Mouse (Mus musculus): ENCODE results near the gene Ube2g2. TPM values are rescaled to one million over a fixed set of nuclear protein-coding genes. Genes with fewer than 3 reads are reported as not detected.

Gene Ube2g2
- polyA plus RNA-seq, 1 experiment from 2014 or later = 36.4 TPM

DNA sequence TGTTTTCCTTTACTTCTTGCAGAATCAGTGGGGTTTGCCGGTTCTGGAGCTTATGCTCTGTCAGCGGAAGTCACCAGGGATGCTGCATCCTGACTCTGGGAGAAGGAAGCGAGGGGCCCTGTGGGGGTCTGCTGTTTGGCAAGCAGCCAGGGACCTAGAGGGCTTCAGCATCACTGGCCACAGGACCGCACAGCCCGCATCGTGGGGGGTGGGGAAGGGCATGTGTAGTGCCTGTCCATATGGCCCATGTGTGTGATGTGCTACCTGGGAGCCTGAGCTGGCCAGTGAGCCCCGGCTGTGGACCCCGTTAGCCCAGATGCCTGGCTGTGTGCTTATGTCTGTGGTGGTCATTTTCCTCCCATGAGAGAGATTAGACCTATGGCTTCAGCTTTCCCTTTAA lies 32.3 kb upstream of the Ube2g2 start:
- H3K27ac ChIP-seq (ENCODE audit: low read depth, low read length) = peak overlapping the region; percentile 28
- ATAC-seq = no peak
- peaks cover 70% of the 10 kb centered on the region for H3K36me3 ChIP-seq (ENCODE audit: control insufficient read depth, insufficient read depth)

DNA sequence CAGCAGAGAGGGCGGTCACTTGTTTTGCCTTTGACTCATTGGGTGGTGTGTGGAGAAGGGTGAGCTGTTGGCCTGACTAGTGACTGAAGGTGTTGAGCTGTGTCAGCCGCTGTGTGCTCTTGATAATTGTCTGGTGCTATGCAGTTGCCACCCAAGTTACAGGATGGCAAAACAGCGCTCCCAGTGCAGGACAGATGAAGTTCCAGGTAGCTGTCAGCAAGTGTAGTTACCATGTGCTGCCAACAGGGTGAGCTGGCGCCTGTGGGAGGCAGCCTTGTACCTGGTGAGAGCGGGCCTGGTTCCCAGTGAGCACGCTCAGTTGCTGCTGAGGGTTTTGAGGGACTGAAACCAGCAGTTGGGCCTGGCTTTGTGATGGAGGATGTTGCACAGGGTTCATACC lies 31.3 kb upstream of the Ube2g2 start:
- Histone ChIP-seq H3K36me3 (ENCODE audit: control insufficient read depth, insufficient read depth) (peaks cover 81% of the 10 kb centered on the region), H3K27me3 (replicated peaks; ENCODE audit: control insufficient read depth, insufficient read depth, low read length) (no peaks in the 10 kb centered on the region), H3K27ac (ENCODE audit: low read depth, low read length) (peak overlapping the region; percentile 28; the same call in 1 of the 2 replicates), H3K4me3 (ENCODE audit: low read depth, low read length) (no peak overlapping the region), H3K4me2 (replicated peaks; ENCODE audit: low read depth) (no peak overlapping the region), H3K9me3 (ENCODE audit: control insufficient read depth) (no peaks in the 10 kb centered on the region), H3K4me1 (replicated peaks; ENCODE audit: control insufficient read depth, insufficient read depth, low read length) (peaks cover 15% of the 10 kb centered on the region), H3K9ac (ENCODE audit: low read depth, low read length) (no peak overlapping the region)
- peak; percentile 96 for TF ChIP-seq CTCF (IDR thresholded peaks at IDR 0.05; ENCODE audit: low read depth)
- ATAC-seq = peak; percentile 87
- WGBS = 44% methylated on average over 6 of the region's 6 CpGs

More for the DNA sequence above, 32.3 kb upstream of the Ube2g2 start:
- H3K4me1 ChIP-seq (replicated peaks; ENCODE audit: control insufficient read depth, insufficient read depth, low read length) = peaks cover 17% of the 10 kb centered on the region
- H3K27me3 ChIP-seq (replicated peaks; ENCODE audit: control insufficient read depth, insufficient read depth, low read length) = no peaks in the 10 kb centered on the region
- 85% methylated on average over 8 of the region's 8 CpGs for WGBS
- no peak overlapping the region for H3K9ac ChIP-seq (ENCODE audit: low read depth, low read length)
- H3K4me2 ChIP-seq (replicated peaks; ENCODE audit: low read depth) = no peak overlapping the region
- H3K4me3 ChIP-seq (ENCODE audit: low read depth, low read length) = no peak overlapping the region
- H3K9me3 ChIP-seq (ENCODE audit: control insufficient read depth) = no peaks in the 10 kb centered on the region
- no peak for TF ChIP-seq CTCF (IDR thresholded peaks at IDR 0.05; ENCODE audit: low read depth)

DNA sequence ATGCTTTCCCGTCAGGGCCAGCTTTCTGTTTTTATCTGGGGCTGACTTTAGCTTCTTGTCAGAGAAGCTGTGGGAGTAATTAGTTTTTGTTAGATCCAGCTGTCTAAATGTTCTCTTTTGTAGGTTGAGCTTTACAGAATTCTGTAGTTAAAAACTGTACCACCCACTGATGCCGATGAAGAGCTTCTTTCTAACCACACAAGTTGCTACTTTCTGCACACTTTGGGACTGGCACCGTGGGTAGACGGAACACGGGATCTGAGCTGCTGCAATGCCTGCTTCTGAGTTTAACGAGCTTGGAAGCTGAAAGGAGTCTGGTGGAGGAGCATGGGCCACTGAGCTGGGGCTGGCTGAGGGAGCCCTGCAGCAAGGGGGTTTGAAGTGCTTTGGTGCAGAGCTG lies 30.5 kb upstream of the Ube2g2 start:
- 77% methylated on average over 6 of the region's 6 CpGs for WGBS
- Histone ChIP-seq H3K9ac (ENCODE audit: low read depth, low read length) (no peak overlapping the region), H3K4me3 (ENCODE audit: low read depth, low read length) (no peak overlapping the region), H3K4me2 (replicated peaks; ENCODE audit: low read depth) (no peak overlapping the region), H3K27me3 (replicated peaks; ENCODE audit: control insufficient read depth, insufficient read depth, low read length) (no peaks in the 10 kb centered on the region), H3K4me1 (replicated peaks; ENCODE audit: control insufficient read depth, insufficient read depth, low read length) (peaks cover 13% of the 10 kb centered on the region), H3K36me3 (ENCODE audit: control insufficient read depth, insufficient read depth) (peaks cover 84% of the 10 kb centered on the region), H3K9me3 (ENCODE audit: control insufficient read depth) (no peaks in the 10 kb centered on the region), H3K27ac (ENCODE audit: low read depth, low read length) (no peak overlapping the region)
- no peak for TF ChIP-seq CTCF (IDR thresholded peaks at IDR 0.05; ENCODE audit: low read depth)
- no peak for ATAC-seq

DNA sequence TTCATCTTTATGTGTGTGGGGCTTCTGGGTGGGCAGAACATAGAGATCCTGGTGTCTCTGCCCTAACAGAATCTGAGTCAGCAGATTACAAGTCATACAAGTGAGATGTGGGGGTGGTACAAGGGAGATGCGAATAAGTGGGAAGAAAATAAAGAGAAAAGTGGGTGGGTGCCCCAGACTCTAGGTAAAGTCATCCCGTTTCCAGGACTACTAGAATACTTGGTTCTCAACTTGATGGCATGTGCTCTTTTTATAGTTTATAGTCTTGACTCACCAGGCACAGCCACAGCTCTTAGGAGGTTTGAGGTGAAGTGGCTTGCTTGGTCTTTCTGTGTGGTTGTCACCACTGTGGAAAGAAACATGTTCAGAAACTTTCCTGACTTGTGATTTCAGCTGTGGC lies 26.0 kb upstream of the Ube2g2 start:
- WGBS = 92% methylated on average over 2 of the region's 2 CpGs
- peaks cover 76% of the 10 kb centered on the region for H3K36me3 ChIP-seq (ENCODE audit: control insufficient read depth, insufficient read depth)
- H3K27ac ChIP-seq (ENCODE audit: low read depth, low read length) = no peak overlapping the region

DNA sequence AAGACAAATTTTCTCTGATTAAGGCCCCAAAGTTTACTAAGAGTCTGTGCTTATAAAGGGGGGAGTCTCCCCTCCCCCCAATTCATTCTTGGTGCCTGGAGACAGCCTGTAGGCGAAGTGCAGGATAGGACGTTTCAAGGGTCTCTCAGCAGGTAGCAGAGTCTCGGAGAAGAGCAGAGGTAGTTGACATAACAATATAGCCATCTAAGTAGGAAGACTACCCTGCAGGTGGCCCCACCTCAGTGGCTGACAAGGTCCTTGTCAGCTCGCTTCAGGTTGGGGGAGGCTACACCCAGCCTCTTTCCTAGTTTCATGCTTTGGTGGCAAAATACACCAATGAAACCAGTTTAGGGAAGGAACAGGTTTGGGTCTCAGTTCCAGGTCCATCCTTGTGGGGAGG lies 19.1 kb upstream of the Ube2g2 start:
- Histone ChIP-seq H3K36me3 (ENCODE audit: control insufficient read depth, insufficient read depth) (peaks cover 14% of the 10 kb centered on the region), H3K9me3 (ENCODE audit: control insufficient read depth) (no peaks in the 10 kb centered on the region), H3K4me1 (replicated peaks; ENCODE audit: control insufficient read depth, insufficient read depth, low read length) (no peaks in the 10 kb centered on the region), H3K4me3 (ENCODE audit: low read depth, low read length) (no peak overlapping the region), H3K27ac (ENCODE audit: low read depth, low read length) (no peak overlapping the region), H3K9ac (ENCODE audit: low read depth, low read length) (no peak overlapping the region), H3K27me3 (replicated peaks; ENCODE audit: control insufficient read depth, insufficient read depth, low read length) (no peaks in the 10 kb centered on the region), H3K4me2 (replicated peaks; ENCODE audit: low read depth) (no peak overlapping the region)
- no peak for ATAC-seq
- WGBS = 66% methylated on average over 4 of the region's 4 CpGs
- TF ChIP-seq CTCF (IDR thresholded peaks at IDR 0.05; ENCODE audit: low read depth) = no peak

More for the DNA sequence above, 26.0 kb upstream of the Ube2g2 start:
- Histone ChIP-seq H3K4me3 (ENCODE audit: low read depth, low read length) (no peak overlapping the region), H3K27me3 (replicated peaks; ENCODE audit: control insufficient read depth, insufficient read depth, low read length) (no peaks in the 10 kb centered on the region), H3K4me1 (replicated peaks; ENCODE audit: control insufficient read depth, insufficient read depth, low read length) (no peaks in the 10 kb centered on the region), H3K9ac (ENCODE audit: low read depth, low read length) (no peak overlapping the region), H3K4me2 (replicated peaks; ENCODE audit: low read depth) (no peak overlapping the region), H3K9me3 (ENCODE audit: control insufficient read depth) (no peaks in the 10 kb centered on the region)
- TF ChIP-seq CTCF (IDR thresholded peaks at IDR 0.05; ENCODE audit: low read depth) = no peak
- no peak for ATAC-seq

DNA sequence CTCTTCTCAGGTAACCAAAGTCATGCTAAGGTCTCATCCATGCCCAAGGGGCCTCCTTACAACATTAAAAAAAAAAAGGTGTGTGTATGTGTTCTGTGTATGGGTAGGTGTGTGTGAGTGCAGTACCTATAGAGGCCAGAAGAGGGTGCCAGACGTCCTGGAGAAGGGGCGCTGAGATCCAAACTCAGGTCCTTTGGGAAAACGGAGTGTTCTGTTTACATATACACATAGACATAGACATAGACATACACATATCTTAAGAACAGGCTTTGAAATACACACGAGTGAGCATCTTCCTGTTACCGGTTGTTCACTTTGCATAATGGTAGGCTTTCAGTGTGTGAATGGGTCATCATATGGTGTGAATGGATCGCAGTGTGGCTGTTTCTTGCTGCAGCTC lies 18.0 kb upstream of the Ube2g2 start:
- 93% methylated on average over 6 of the region's 6 CpGs for WGBS
- Histone ChIP-seq H3K36me3 (ENCODE audit: control insufficient read depth, insufficient read depth) (peaks cover 3% of the 10 kb centered on the region; the same call in 1 of the 2 replicates), H3K4me3 (ENCODE audit: low read depth, low read length) (no peak overlapping the region), H3K4me2 (replicated peaks; ENCODE audit: low read depth) (no peak overlapping the region), H3K27me3 (replicated peaks; ENCODE audit: control insufficient read depth, insufficient read depth, low read length) (no peaks in the 10 kb centered on the region), H3K4me1 (replicated peaks; ENCODE audit: control insufficient read depth, insufficient read depth, low read length) (no peaks in the 10 kb centered on the region), H3K9me3 (ENCODE audit: control insufficient read depth) (no peaks in the 10 kb centered on the region), H3K27ac (ENCODE audit: low read depth, low read length) (no peak overlapping the region), H3K9ac (ENCODE audit: low read depth, low read length) (no peak overlapping the region)
- ATAC-seq = no peak
- TF ChIP-seq CTCF (IDR thresholded peaks at IDR 0.05; ENCODE audit: low read depth) = peak; percentile 60

DNA sequence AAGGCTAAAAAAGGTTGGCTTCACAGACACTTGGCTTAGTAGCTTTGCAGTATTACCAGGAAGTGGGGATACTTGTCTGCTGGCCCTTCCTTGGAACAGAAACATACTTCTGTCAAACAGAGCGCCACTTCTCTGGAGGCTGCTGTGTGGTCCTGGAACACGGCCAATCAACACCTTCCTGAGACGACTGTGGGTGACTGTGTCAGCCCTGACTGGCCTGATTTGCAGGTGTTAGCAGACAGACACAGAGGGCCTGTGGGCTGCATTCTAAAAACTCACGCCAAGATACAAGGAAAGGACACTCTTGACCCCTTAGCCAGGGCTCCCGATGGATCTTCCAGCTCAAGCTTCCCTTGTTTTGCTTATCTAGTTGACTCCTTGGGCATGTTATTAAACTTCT lies 17.1 kb upstream of the Ube2g2 start:
- 61% methylated on average over 5 of the region's 5 CpGs for WGBS

More for the DNA sequence above, 17.1 kb upstream of the Ube2g2 start:
- Histone ChIP-seq H3K36me3 (ENCODE audit: control insufficient read depth, insufficient read depth) (peaks cover 4% of the 10 kb centered on the region), H3K4me1 (replicated peaks; ENCODE audit: control insufficient read depth, insufficient read depth, low read length) (no peaks in the 10 kb centered on the region), H3K27me3 (replicated peaks; ENCODE audit: control insufficient read depth, insufficient read depth, low read length) (no peaks in the 10 kb centered on the region), H3K4me3 (ENCODE audit: low read depth, low read length) (no peak overlapping the region), H3K4me2 (replicated peaks; ENCODE audit: low read depth) (no peak overlapping the region), H3K27ac (ENCODE audit: low read depth, low read length) (no peak overlapping the region), H3K9ac (ENCODE audit: low read depth, low read length) (no peak overlapping the region), H3K9me3 (ENCODE audit: control insufficient read depth) (no peaks in the 10 kb centered on the region)
- TF ChIP-seq CTCF (IDR thresholded peaks at IDR 0.05; ENCODE audit: low read depth) = no peak
- no peak for ATAC-seq

Measured in intestine, postnatal 0 days (tissue).